Mouse (Mus musculus) liver, embryonic 13.5 days (tissue): ENCODE measurements around the gene Carnmt1. TPM values are rescaled to one million over a fixed set of nuclear protein-coding genes. Genes with fewer than 3 reads are reported as not detected.

Source experiments
- ATAC-seq: fragments of 200-750 bp; cut with Nextera tagmentation; 2 replicates; pipeline ENCODE4 v1.8.0; 2017; ENCODE audit warnings: low read depth, mild to moderate bottlenecking, moderate number of reproducible peaks, moderate library complexity
- DNase-seq: peaks from one replicate; pipeline ENCODE4 v3.0.0; 2022
- H3K27ac ChIP-seq: fragments of 300-500 bp; sonication (generic); 2 replicates; pipeline ENCODE4 v1.5.1; 2015; ENCODE audit warnings: moderate library complexity, mild to moderate bottlenecking, inconsistent platforms
- H3K27me3 ChIP-seq: fragments of 300-500 bp; sonication (generic); 2 replicates; pipeline ENCODE4 v1.6.1; 2015; ENCODE audit warnings: mild to moderate bottlenecking, inconsistent platforms
- H3K36me3 ChIP-seq: fragments of 300-500 bp; sonication (generic); 2 replicates; pipeline ENCODE4 v1.6.1; 2015; ENCODE audit warnings: mild to moderate bottlenecking, inconsistent platforms
- H3K4me1 ChIP-seq: fragments of 300-500 bp; sonication (generic); replicated peaks from 2 replicates; pipeline ENCODE4 v1.6.1; 2015; ENCODE audit warnings: inconsistent platforms
- H3K4me2 ChIP-seq: fragments of 300-500 bp; sonication (generic); 2 replicates; pipeline ENCODE4 v1.6.1; 2015; ENCODE audit warnings: inconsistent platforms, mild to moderate bottlenecking, moderate library complexity
- H3K4me3 ChIP-seq: fragments of 300-500 bp; sonication (generic); replicated peaks from 2 replicates; pipeline ENCODE4 v1.5.1; 2015; ENCODE audit warnings: mild to moderate bottlenecking, inconsistent platforms
- H3K9ac ChIP-seq: fragments of 300-500 bp; sonication (generic); 2 replicates; pipeline ENCODE4 v1.6.1; 2015; ENCODE audit warnings: mild to moderate bottlenecking, inconsistent platforms
- H3K9me3 ChIP-seq: fragments of 300-500 bp; sonication (generic); replicated peaks from 2 replicates; pipeline ENCODE4 v1.6.1; 2016; ENCODE audit warnings: inconsistent platforms
- WGBS: fragments of 180-500 bp; shearing (Covaris S2); methylation state at CpG from one replicate; pipeline ENCODE4 v1.1.7; 2015; ENCODE audit not compliant: insufficient replicate concordance; 5-methylcytosine and 5-hydroxymethylcytosine counted together
- polyA plus RNA-seq: library from polyadenylated mRNA; unstranded; fragments of >200 nt; fragmentation: Nextera tagmentation; extraction: Ambion mirVana; gene quantifications from 2 replicates; pipeline ENCODE4 v1.2.1, GENCODE M21; 2015

Gene Carnmt1
- polyA plus RNA-seq, 1 experiment from 2014 or later: 25.6 TPM

GRCm38 (mm10) chr19:18749598-18750339 lies 79.2 kb downstream of the Carnmt1 start, which contains the start of gene Trpm6:
Gene Trpm6 (plus strand): TSS chr19:18749983.
- DNase-seq (no peak), ATAC-seq (no peak)
- H3K36me3 ChIP-seq: no peaks in the 10 kb centered on the region
- H3K9me3 ChIP-seq: no peaks in the 10 kb centered on the region
- H3K27me3 ChIP-seq: peaks cover 24% of the 10 kb centered on the region
- peaks cover 8% of the 10 kb centered on the region; the same call in 1 of the 2 replicates for H3K4me1 ChIP-seq
- peak within 1 kb of the TSS; percentile 65 for H3K4me2 ChIP-seq
- no peak within 1 kb of the TSS for H3K27ac ChIP-seq
- peak within 1 kb of the TSS; percentile 44 for H3K4me3 ChIP-seq
- 7% methylated on average over 41 of the region's 41 CpGs for WGBS
- no peak within 1 kb of the TSS for H3K9ac ChIP-seq

Other genes starting within 250 kb of the Carnmt1 start
- 63.7 and 64.5 TPM in 2 replicates for gene Ostf1, start 38.9 kb upstream of the Carnmt1 start, polyA plus RNA-seq
- gene Nmrk1, start 38.8 kb upstream of the Carnmt1 start, polyA plus RNA-seq: 6.8 TPM in 2 replicates
- 36.8 and 41.7 TPM in 2 replicates for gene D030056L22Rik, start 42.4 kb downstream of the Carnmt1 start, polyA plus RNA-seq
- 0.03 TPM in 1 of 2 replicates, not detected in the other for gene Trpm6, start 79.2 kb downstream of the Carnmt1 start, polyA plus RNA-seq